Mouse (Mus musculus): Measurements from ENCODE around the gene Hist1h2ad. TPM values are rescaled to one million over a fixed set of nuclear protein-coding genes. Genes with fewer than 3 reads are reported as not detected.
A peak's percentile ranks its signal among the peaks of the same experiment; 100 is the strongest.
"Not testable (repeated sequence)": the region's sequence is repeated elsewhere in the genome, so short reads cannot be mapped to it uniquely, and the experiment has no call there.

Hist1h2ad gene
- polyA plus RNA-seq, 1 experiment from 2014 or later = 4.1 TPM

- ATAC-seq (ENCODE audit: insufficient read depth) = peak; percentile 80
- under 1% methylated on average over 43 of the region's 43 CpGs for WGBS (ENCODE audit: insufficient replicate concordance)
- Histone ChIP-seq H3K4me3 (replicated peaks) (peak within 1 kb of the TSS; percentile 60), H3K27me3 (no peaks in the 10 kb centered on the region), H3K4me2 (peak within 1 kb of the TSS; percentile 74), H3K27ac (replicated peaks) (peak within 1 kb of the TSS; percentile 97), H3K9ac (peak within 1 kb of the TSS; percentile 78), H3K4me1 (replicated peaks) (peaks cover 65% of the 10 kb centered on the region), H3K36me3 (replicated peaks) (no peaks in the 10 kb centered on the region), H3K9me3 (replicated peaks) (no peaks in the 10 kb centered on the region)
These were observed 7.4 kb downstream of the Hist1h2ad start, which contains the start of gene Hist1h4d for GRCm38 (mm10) chr13:23581408-23582218. TSS of gene Hist1h4d (plus strand) at chr13:23581598.

DNA sequence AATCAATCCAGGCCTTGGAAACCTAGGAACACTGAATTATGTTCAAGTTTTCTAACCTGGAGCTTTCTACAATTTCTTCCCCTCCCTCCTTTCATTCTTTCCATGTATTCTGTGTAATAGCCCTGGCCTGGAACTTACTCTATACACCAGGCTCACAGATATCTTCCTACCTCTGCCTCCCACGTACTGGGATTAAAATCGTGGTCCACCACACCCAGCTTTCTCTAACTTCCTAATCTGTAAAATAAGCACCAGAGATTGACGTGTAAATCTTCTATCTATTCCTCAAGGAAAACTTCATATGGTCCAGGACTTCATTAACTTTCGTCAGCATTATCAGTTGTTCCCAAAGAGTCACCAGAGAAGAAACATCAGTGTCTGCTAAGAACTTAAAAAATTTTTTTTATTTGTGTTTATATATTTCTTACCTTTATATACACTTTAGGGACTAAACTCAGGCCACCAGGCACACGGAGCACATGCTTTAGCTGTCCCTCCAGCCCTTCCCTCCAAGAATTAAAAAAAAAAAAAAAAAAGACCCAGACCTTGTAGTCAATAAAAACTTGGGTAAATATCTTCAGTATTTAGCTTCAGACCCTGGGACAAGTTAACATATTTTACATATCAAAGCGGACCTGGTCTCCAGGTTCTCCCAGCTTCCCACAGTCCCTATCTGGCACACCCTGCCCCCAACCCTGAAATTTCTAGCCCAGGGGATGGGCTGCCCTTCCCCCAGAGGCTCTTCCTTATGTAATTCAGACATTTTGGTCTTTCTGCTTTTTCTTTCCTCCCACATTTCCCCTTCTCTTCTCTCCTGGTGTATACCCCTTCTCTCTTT lies 8.3 kb downstream of the Hist1h2ad start:
- Histone ChIP-seq H3K27me3 (no peaks in the 10 kb centered on the region), H3K27ac (replicated peaks) (peak overlapping the region; percentile 97), H3K4me1 (replicated peaks) (peaks cover 63% of the 10 kb centered on the region), H3K9me3 (replicated peaks) (no peaks in the 10 kb centered on the region), H3K36me3 (replicated peaks) (no peaks in the 10 kb centered on the region), H3K4me3 (replicated peaks) (peak overlapping the region; percentile 60), H3K9ac (peak overlapping the region; percentile 78), H3K4me2 (peak overlapping the region; percentile 74)
- peak; percentile 1; the same call in 1 of the 2 replicates for ATAC-seq (ENCODE audit: insufficient read depth)
- WGBS (ENCODE audit: insufficient replicate concordance) = 7% methylated on average over 6 of the region's 6 CpGs

- Histone ChIP-seq H3K27ac (replicated peaks) (peak overlapping the region; percentile 97), H3K27me3 (no peaks in the 10 kb centered on the region), H3K4me3 (replicated peaks) (peak overlapping the region; percentile 60), H3K9ac (peak overlapping the region; percentile 78), H3K4me2 (peak overlapping the region; percentile 74), H3K4me1 (replicated peaks) (peaks cover 62% of the 10 kb centered on the region), H3K9me3 (replicated peaks) (no peaks in the 10 kb centered on the region), H3K36me3 (replicated peaks) (no peaks in the 10 kb centered on the region)
- ATAC-seq (ENCODE audit: insufficient read depth) = no peak
These were observed 9.3 kb downstream of the Hist1h2ad start for GRCm38 (mm10) chr13:23583387-23584068.

DNA sequence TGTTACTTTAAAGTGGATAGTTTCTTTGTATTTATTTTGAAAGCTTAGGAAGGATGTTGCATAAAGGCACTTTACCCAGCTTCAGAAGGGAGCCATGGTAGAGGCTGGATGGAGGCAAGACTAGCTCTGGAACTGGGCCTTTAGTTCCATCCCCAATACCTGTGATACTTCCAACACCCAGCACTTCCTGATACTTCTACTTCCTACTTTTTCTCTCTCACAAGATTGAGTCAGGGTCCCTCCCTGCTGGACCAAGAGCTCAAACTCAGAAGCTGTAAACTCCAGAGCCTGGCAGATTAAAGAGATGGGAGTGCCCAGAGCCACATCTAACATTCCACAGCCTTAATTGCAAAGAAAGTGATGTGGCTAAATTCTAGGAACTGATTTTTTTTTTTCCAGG lies 10.2 kb downstream of the Hist1h2ad start:
- no peak for ATAC-seq (ENCODE audit: insufficient read depth)
- H3K36me3 ChIP-seq (replicated peaks) = no peaks in the 10 kb centered on the region
- H3K27me3 ChIP-seq = no peaks in the 10 kb centered on the region
- peak overlapping the region; percentile 74 for H3K4me2 ChIP-seq
- peak overlapping the region; percentile 60 for H3K4me3 ChIP-seq (replicated peaks)
- peak overlapping the region; percentile 97 for H3K27ac ChIP-seq (replicated peaks)
- no peaks in the 10 kb centered on the region for H3K9me3 ChIP-seq (replicated peaks)
- H3K4me1 ChIP-seq (replicated peaks) = peaks cover 63% of the 10 kb centered on the region
- H3K9ac ChIP-seq = peak overlapping the region; percentile 78

DNA sequence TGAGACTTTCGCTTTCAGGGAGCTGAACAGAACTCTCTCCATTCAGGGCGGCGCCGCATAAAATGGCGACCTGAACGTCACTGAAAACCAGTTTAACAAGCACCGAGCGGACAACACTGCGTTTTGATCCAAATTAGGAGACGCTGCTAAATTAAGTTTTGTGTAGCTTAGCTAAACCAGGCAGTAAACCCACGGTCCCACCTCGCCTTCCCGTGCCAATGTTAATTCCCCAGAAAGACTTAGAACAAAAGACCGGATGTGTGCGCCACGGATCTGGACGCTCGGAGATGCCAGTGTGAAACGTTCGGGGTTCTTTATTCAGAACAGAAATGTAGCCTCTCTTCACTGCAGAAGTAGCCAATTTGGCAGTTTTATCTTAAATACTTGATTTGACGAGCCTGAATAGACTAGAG lies 10.9 kb downstream of the Hist1h2ad start:
- Histone ChIP-seq H3K9me3 (replicated peaks) (no peaks in the 10 kb centered on the region), H3K27me3 (no peaks in the 10 kb centered on the region), H3K4me3 (replicated peaks) (peak overlapping the region; percentile 60), H3K4me1 (replicated peaks) (peaks cover 61% of the 10 kb centered on the region), H3K9ac (peak overlapping the region; percentile 78), H3K4me2 (peak overlapping the region; percentile 74), H3K36me3 (replicated peaks) (no peaks in the 10 kb centered on the region), H3K27ac (replicated peaks) (peak overlapping the region; percentile 97)
- WGBS (ENCODE audit: insufficient replicate concordance) = under 1% methylated on average over 21 of the region's 21 CpGs
- ATAC-seq (ENCODE audit: insufficient read depth) = peak; percentile 3

DNA sequence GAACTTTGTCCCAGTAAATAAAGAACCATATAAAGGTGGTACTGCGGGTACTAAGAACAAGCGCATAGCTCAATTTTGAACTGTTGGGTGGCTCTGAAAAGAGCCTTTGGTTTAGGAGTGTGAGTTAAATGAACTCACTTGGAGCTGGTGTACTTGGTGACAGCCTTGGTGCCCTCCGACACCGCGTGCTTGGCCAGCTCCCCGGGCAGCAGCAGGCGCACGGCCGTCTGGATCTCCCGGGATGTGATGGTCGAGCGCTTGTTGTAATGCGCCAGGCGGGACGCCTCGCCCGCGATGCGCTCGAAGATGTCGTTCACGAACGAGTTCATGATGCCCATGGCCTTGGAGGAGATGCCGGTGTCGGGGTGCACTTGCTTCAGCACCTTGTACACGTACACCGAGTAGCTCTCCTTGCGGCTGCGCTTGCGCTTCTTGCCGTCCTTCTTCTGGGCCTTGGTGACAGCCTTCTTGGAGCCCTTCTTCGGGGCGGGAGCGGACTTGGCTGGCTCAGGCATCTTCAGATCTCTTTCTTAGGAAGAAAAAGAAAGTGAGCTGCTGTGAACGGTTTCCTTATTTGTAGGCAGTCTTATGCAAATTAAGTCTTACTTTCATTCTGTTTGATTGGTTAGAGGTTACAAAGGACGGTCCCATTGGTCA lies 11.4 kb downstream of the Hist1h2ad start:
- Histone ChIP-seq H3K27ac (replicated peaks) (peak overlapping the region; percentile 97), H3K4me3 (replicated peaks) (peak overlapping the region; percentile 60), H3K9ac (peak overlapping the region; percentile 78), H3K4me1 (replicated peaks) (peaks cover 55% of the 10 kb centered on the region), H3K4me2 (peak overlapping the region; percentile 74)
- ATAC-seq (ENCODE audit: insufficient read depth) = peak; percentile 75
- WGBS (ENCODE audit: insufficient replicate concordance) = under 1% methylated on average over 23 of the region's 36 CpGs
- H3K36me3 ChIP-seq (replicated peaks); H3K27me3 ChIP-seq; H3K9me3 ChIP-seq (replicated peaks): not testable (repeated sequence)

- WGBS (ENCODE audit: insufficient replicate concordance) = 3% methylated on average over 22 of the region's 22 CpGs
- no peaks in the 10 kb centered on the region for H3K36me3 ChIP-seq (replicated peaks)
- H3K4me3 ChIP-seq (replicated peaks) = peak overlapping the region; percentile 60
- H3K4me1 ChIP-seq (replicated peaks) = peaks cover 48% of the 10 kb centered on the region
- peak overlapping the region; percentile 74 for H3K4me2 ChIP-seq
- no peak for ATAC-seq (ENCODE audit: insufficient read depth)
- no peaks in the 10 kb centered on the region for H3K9me3 ChIP-seq (replicated peaks)
- peak overlapping the region; percentile 66 for H3K9ac ChIP-seq
- H3K27me3 ChIP-seq = no peaks in the 10 kb centered on the region
- peak overlapping the region; percentile 97 for H3K27ac ChIP-seq (replicated peaks)
These were observed 12.1 kb downstream of the Hist1h2ad start for GRCm38 (mm10) chr13:23586099-23586939.

DNA sequence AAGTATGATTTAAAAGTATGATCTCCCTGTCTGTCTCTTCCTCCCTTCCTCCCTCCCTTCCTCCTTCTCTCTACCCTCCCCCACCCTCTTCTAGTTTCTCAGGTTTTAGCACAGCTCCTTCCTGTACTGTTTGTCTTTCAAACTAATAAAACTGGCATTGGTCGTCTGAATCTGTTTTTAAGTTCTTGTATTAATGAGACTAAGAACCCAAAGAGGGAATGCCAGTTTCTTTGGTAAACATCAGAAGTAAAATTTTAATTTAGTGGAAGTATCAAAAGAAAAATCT lies 12.7 kb downstream of the Hist1h2ad start:
- Histone ChIP-seq H3K4me1 (replicated peaks) (peaks cover 44% of the 10 kb centered on the region), H3K36me3 (replicated peaks) (no peaks in the 10 kb centered on the region), H3K27me3 (no peaks in the 10 kb centered on the region), H3K4me3 (replicated peaks) (peak overlapping the region; percentile 60), H3K4me2 (peak overlapping the region; percentile 74), H3K9ac (peak overlapping the region; percentile 66), H3K9me3 (replicated peaks) (no peaks in the 10 kb centered on the region), H3K27ac (replicated peaks) (peak overlapping the region; percentile 97)
- ATAC-seq (ENCODE audit: insufficient read depth) = no peak
- 4% methylated on average over 1 of the region's 1 CpGs for WGBS (ENCODE audit: insufficient replicate concordance)

GRCm38 (mm10) chr13:23591206-23591605 lies 17.0 kb downstream of the Hist1h2ad start:
- Histone ChIP-seq H3K4me2 (no peak overlapping the region), H3K27me3 (no peaks in the 10 kb centered on the region), H3K36me3 (replicated peaks) (no peaks in the 10 kb centered on the region), H3K9me3 (replicated peaks) (no peaks in the 10 kb centered on the region), H3K27ac (replicated peaks) (no peak overlapping the region), H3K4me3 (replicated peaks) (no peak overlapping the region), H3K4me1 (replicated peaks) (peaks cover 55% of the 10 kb centered on the region), H3K9ac (no peak overlapping the region)
- 84% methylated on average over 7 of the region's 7 CpGs for WGBS (ENCODE audit: insufficient replicate concordance)
- ATAC-seq (ENCODE audit: insufficient read depth) = no peak

DNA sequence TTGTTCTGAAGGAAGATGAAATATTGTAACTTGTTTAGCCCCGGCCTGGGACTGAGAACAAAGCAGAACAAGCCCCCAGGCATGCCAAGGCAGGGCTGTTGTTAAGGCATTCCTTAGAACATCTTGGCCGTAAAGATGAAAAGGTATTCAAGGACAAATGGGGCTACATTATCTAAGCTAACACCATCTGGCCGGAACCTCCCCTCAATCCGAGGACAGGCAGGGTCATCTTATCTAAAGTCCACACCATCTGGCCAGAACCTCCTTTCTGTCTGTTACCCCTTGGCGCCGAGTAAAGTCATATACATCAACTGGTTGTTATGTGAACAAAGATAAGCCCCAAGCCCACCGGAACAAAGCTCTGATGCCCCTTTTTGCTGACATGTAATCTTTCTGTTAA lies 17.7 kb downstream of the Hist1h2ad start:
- ATAC-seq (ENCODE audit: insufficient read depth); H3K4me3 ChIP-seq (replicated peaks); H3K9me3 ChIP-seq (replicated peaks); H3K27me3 ChIP-seq; H3K27ac ChIP-seq (replicated peaks); H3K4me2 ChIP-seq; H3K36me3 ChIP-seq (replicated peaks); H3K9ac ChIP-seq: not testable (repeated sequence)
- peaks cover 54% of the 10 kb centered on the region for H3K4me1 ChIP-seq (replicated peaks)
- WGBS (ENCODE audit: insufficient replicate concordance) = 67% methylated on average over 7 of the region's 7 CpGs
